Mouse (Mus musculus): ENCODE measurements around the gene Hps1. TPM values are rescaled to one million over a fixed set of nuclear protein-coding genes. Genes with fewer than 3 reads are reported as not detected.

The Hps1 gene
- polyA plus RNA-seq, 1 experiment from 2014 or later = 10.0 TPM

DNA sequence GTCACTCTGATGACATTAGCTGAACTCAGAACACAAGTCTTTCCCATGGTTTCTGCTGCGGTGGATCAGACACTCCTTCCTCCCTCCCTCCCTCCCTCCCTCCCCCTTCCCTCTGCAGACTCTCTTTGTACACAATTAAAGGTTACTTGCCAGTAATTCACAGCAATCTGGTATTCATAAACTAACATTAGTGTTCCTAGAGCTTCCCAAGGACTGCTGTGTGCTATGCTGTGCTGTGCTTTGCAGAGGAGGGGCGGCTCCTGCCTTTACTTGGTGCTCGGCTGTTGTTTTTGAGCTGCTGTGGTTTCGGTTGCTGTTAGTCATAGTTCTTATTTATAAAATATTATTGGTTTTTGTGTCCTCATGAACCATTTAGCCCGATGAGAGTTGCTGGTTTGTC lies 62.1 kb downstream of the Hps1 start:
- Histone ChIP-seq H3K36me3 (no peaks in the 10 kb centered on the region), H3K9me3 (replicated peaks) (no peaks in the 10 kb centered on the region), H3K27ac (ENCODE audit: poor library complexity, severe bottlenecking) (no peak overlapping the region), H3K4me3 (no peak overlapping the region), H3K4me1 (replicated peaks) (no peaks in the 10 kb centered on the region), H3K27me3 (replicated peaks) (no peaks in the 10 kb centered on the region; the same call in 1 of the 2 replicates), H3K9ac (no peak overlapping the region), H3K4me2 (no peak overlapping the region)
- 66% methylated on average over 5 of the region's 5 CpGs for WGBS
- no peak for ATAC-seq (ENCODE audit: insufficient number of reproducible peaks, low FRiP score)

- 65% methylated on average over 7 of the region's 7 CpGs for WGBS
- ATAC-seq (ENCODE audit: insufficient number of reproducible peaks, low FRiP score) = no peak
- H3K9me3 ChIP-seq (replicated peaks) = no peaks in the 10 kb centered on the region
Measured at GRCm38 (mm10) chr19:42716507-42716906, 63.3 kb downstream of the Hps1 start.

GRCm38 (mm10) chr19:42713770-42714169 lies 66.0 kb downstream of the Hps1 start:
- H3K9me3 ChIP-seq (replicated peaks) = no peaks in the 10 kb centered on the region
- H3K27ac ChIP-seq (ENCODE audit: poor library complexity, severe bottlenecking) = no peak overlapping the region
- no peak overlapping the region for H3K4me3 ChIP-seq
- ATAC-seq (ENCODE audit: insufficient number of reproducible peaks, low FRiP score) = no peak
- no peaks in the 10 kb centered on the region for H3K36me3 ChIP-seq
- H3K9ac ChIP-seq = no peak overlapping the region
- peaks cover 7% of the 10 kb centered on the region; the same call in 1 of the 2 replicates for H3K4me1 ChIP-seq (replicated peaks)
- no peaks in the 10 kb centered on the region for H3K27me3 ChIP-seq (replicated peaks)
- H3K4me2 ChIP-seq = no peak overlapping the region
- WGBS = 77% methylated on average over 9 of the region's 9 CpGs

More at GRCm38 (mm10) chr19:42716507-42716906, 63.3 kb downstream of the Hps1 start:
- Histone ChIP-seq H3K9ac (no peak overlapping the region), H3K36me3 (no peaks in the 10 kb centered on the region), H3K4me1 (replicated peaks) (peaks cover 6% of the 10 kb centered on the region; the same call in 1 of the 2 replicates), H3K4me2 (no peak overlapping the region), H3K4me3 (no peak overlapping the region), H3K27me3 (replicated peaks) (no peaks in the 10 kb centered on the region; the same call in 1 of the 2 replicates), H3K27ac (ENCODE audit: poor library complexity, severe bottlenecking) (no peak overlapping the region)

Other genes starting within 250 kb of the Hps1 start
- gene Loxl4, start 167.2 kb downstream of the Hps1 start, polyA plus RNA-seq (2016; fragmentation: Nextera tagmentation; extraction: Ambion mirVana) = 0.18 and 0.27 TPM in 2 replicates
- 4.3 and 4.4 TPM in 2 replicates for gene Pyroxd2, start 27.2 kb downstream of the Hps1 start, polyA plus RNA-seq (2016; fragmentation: Nextera tagmentation; extraction: Ambion mirVana)

Data from heart, embryonic 12.5 days (tissue).